Mouse (Mus musculus) thymus, adult 2 months (tissue): ENCODE data around the gene Abca2.

Experiments
- CTCF ChIP-seq: fragments of 200-500 bp; IDR thresholded peaks from 2 replicates; pipeline ENCODE4 v1.5.1; 2012; ENCODE audit warnings: mild to moderate bottlenecking, control low read depth, low read length, moderate library complexity, borderline replicate concordance; ENCODE audit not compliant: control insufficient read depth, poor library complexity, insufficient read depth; ENCODE audit errors: extremely low read depth
- POLR2A ChIP-seq: fragments of 200-500 bp; IDR thresholded peaks from 2 replicates; pipeline ENCODE4 v1.6.1; 2012; ENCODE audit warnings: mild to moderate bottlenecking, low read length, control low read depth, moderate library complexity; ENCODE audit not compliant: control insufficient read depth, poor library complexity, insufficient read depth; ENCODE audit errors: extremely low read depth

GRCm38 (mm10) chr2:25493476-25493961 lies 65.0 kb downstream of the Abca2 start, which contains the start of gene Lcn12:
- no peak for TF ChIP-seq CTCF
- no peak for TF ChIP-seq POLR2A
